In the genomic region with DNA sequence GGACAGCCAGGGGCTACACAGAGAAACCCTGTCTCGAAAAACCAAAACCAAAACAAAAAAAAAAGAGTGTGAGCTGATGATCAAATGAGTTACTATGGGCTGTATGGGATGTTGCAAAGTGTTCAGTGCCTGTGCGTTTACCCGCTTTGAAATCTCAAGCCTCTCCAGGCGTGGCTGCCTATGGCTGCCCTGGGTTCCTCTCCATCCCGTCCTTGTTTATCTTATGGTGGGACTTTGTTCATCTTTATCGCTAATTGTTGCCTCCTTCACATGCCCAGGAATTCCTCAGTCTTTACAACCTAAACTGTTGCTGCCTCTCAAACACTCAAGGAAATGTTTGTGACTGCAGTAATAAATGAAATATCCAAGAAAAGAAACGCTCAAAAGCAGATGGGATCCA, we compare ENCODE assay signal across 21 mouse cellular contexts. TPM values are rescaled to one million over a fixed set of nuclear protein-coding genes. Genes with fewer than 3 reads are reported as not detected.
DNase-seq lines count a peak whose midpoint lies in the region; ATAC-seq and TF ChIP-seq lines count a peak whose summit lies in the region.
"Had no signal": no experiment of that assay in that cellular context is flagged by ENCODE, and none has a peak within 500 bp of the region (broad histone marks: within the 10 kb centered on the region; RNA-seq: fewer than 3 reads in every experiment).

No protein-coding gene starts in this region.

- H3K4me1 ChIP-seq in embryonic facial prominence, embryonic 12.5 days = peaks cover 15% of the 10 kb centered on the region
- H3K4me1 ChIP-seq in embryonic facial prominence, embryonic 10.5 days = peaks cover 20% of the 10 kb centered on the region
- peaks cover 25% of the 10 kb centered on the region for H3K4me1 ChIP-seq in liver, embryonic 11.5 days (replicated peaks; ENCODE audit: control insufficient read depth, insufficient read depth, low read length)
- H3K4me1 ChIP-seq in intestine, embryonic 15.5 days (replicated peaks) = peaks cover 16% of the 10 kb centered on the region
- H3K4me1 ChIP-seq in small intestine, adult 2 months (ENCODE audit: control insufficient read depth, insufficient read depth, insufficient read length, low read length) = peaks cover 18% of the 10 kb centered on the region; the same call in 1 of the 2 replicates

- DNase-seq in embryonic facial prominence, embryonic 10.5 days (ENCODE audit: low spot score) = no peak
- DNase-seq in liver, embryonic 11.5 days (ENCODE audit: low spot score) = no peak
- no peak for DNase-seq in liver
- no peak for DNase-seq in left cerebral cortex, adult 8-10 months (ENCODE audit: low spot score in 2 of 2)
- DNase-seq in urinary bladder, postnatal 25 days (ENCODE audit: low spot score) = no peak
- DNase-seq: cerebellum, adult 8-10 months; heart, postnatal 10 days; kidney, adult 18-20 months; kidney, postnatal 14 days; layer of hippocampus, adult 9-11 months; thymus, postnatal 4 days had no signal

- no peak for TF ChIP-seq POLR2A in small intestine, adult 2 months (IDR thresholded peaks at IDR 0.05; ENCODE audit: low read depth, low read length)

- H3K36me3 ChIP-seq in embryonic facial prominence, embryonic 12.5 days = no peaks in the 10 kb centered on the region
- no peaks in the 10 kb centered on the region for H3K36me3 ChIP-seq in embryonic facial prominence, embryonic 10.5 days (replicated peaks)
- H3K36me3 ChIP-seq in liver, embryonic 11.5 days (ENCODE audit: control insufficient read depth, insufficient read depth, low read length) = no peaks in the 10 kb centered on the region
- H3K36me3 ChIP-seq in intestine, embryonic 15.5 days = no peaks in the 10 kb centered on the region
- H3K36me3 ChIP-seq in small intestine, adult 2 months (ENCODE audit: control insufficient read depth, insufficient read depth, low read length) = no peaks in the 10 kb centered on the region
- H3K36me3 ChIP-seq: forebrain, embryonic 15.5 days; G1E; midbrain, embryonic 10.5 days; neural tube, embryonic 12.5 days had no signal

- H3K9me3 ChIP-seq in embryonic facial prominence, embryonic 12.5 days = no peaks in the 10 kb centered on the region
- no peaks in the 10 kb centered on the region for H3K9me3 ChIP-seq in embryonic facial prominence, embryonic 10.5 days
- no peaks in the 10 kb centered on the region for H3K9me3 ChIP-seq in liver, embryonic 11.5 days (ENCODE audit: control insufficient read depth, low read length)
- H3K9me3 ChIP-seq in intestine, embryonic 15.5 days = no peaks in the 10 kb centered on the region
- H3K9me3 ChIP-seq: forebrain, embryonic 15.5 days; G1E; midbrain, embryonic 10.5 days; neural tube, embryonic 12.5 days had no signal

- no peaks in the 10 kb centered on the region for H3K27me3 ChIP-seq in embryonic facial prominence, embryonic 12.5 days
- no peaks in the 10 kb centered on the region for H3K27me3 ChIP-seq in embryonic facial prominence, embryonic 10.5 days (replicated peaks; ENCODE audit: low read depth, poor library complexity, severe bottlenecking)
- no peaks in the 10 kb centered on the region for H3K27me3 ChIP-seq in liver, embryonic 11.5 days (replicated peaks; ENCODE audit: control insufficient read depth, insufficient read depth, low read length)
- no peaks in the 10 kb centered on the region for H3K27me3 ChIP-seq in intestine, embryonic 15.5 days (replicated peaks)
- H3K27me3 ChIP-seq in small intestine, adult 2 months (ENCODE audit: control insufficient read depth, insufficient read depth, low read length) = no peaks in the 10 kb centered on the region
- H3K27me3 ChIP-seq: forebrain, embryonic 15.5 days; neural tube, embryonic 12.5 days had no signal

- 73% methylated on average over 7 of the region's 7 CpGs for WGBS in embryonic facial prominence, embryonic 12.5 days
- 84% methylated on average over 7 of the region's 7 CpGs for WGBS in embryonic facial prominence, embryonic 10.5 days
- 66% methylated on average over 7 of the region's 7 CpGs for WGBS in liver, embryonic 11.5 days
- WGBS in intestine, embryonic 15.5 days = 22% methylated on average over 7 of the region's 7 CpGs
- WGBS in small intestine, adult 2 months = 20% methylated on average over 7 of the region's 7 CpGs

- H3K4me2 ChIP-seq in embryonic facial prominence, embryonic 12.5 days (replicated peaks) = no peak overlapping the region
- no peak overlapping the region for H3K4me2 ChIP-seq in liver, embryonic 11.5 days
- H3K4me2 ChIP-seq in intestine, embryonic 15.5 days (replicated peaks) = peak overlapping the region; percentile 33
- H3K4me2 ChIP-seq: forebrain, embryonic 15.5 days; hindbrain, embryonic 14.5 days; neural tube, embryonic 12.5 days had no signal

- H3K27ac ChIP-seq in embryonic facial prominence, embryonic 12.5 days = peak overlapping the region; percentile 26; the same call in 1 of the 2 replicates
- no peak overlapping the region for H3K27ac ChIP-seq in embryonic facial prominence, embryonic 10.5 days (replicated peaks)
- H3K27ac ChIP-seq in liver, embryonic 11.5 days (ENCODE audit: low read depth, low read length) = 0 out of 2 replicates have a peak overlapping the region, but pooled peaks have one; percentile 28
- H3K27ac ChIP-seq in intestine, embryonic 15.5 days = peak overlapping the region; percentile 68
- H3K27ac ChIP-seq in small intestine, adult 2 months (ENCODE audit: insufficient read depth, low read depth, low read length) = peak overlapping the region; percentile 50
- H3K27ac ChIP-seq: forebrain, embryonic 15.5 days; hindbrain, embryonic 14.5 days; midbrain, embryonic 10.5 days; neural tube, embryonic 12.5 days had no signal

- TF ChIP-seq CTCF in small intestine, adult 2 months (IDR thresholded peaks at IDR 0.05; ENCODE audit: extremely low read depth, insufficient read length, insufficient replicate concordance, low read depth, low read length) = no peak

- no peak overlapping the region for H3K4me3 ChIP-seq in embryonic facial prominence, embryonic 12.5 days
- no peak overlapping the region for H3K4me3 ChIP-seq in embryonic facial prominence, embryonic 10.5 days
- no peak overlapping the region for H3K4me3 ChIP-seq in liver, embryonic 11.5 days (ENCODE audit: low read depth, low read length)
- H3K4me3 ChIP-seq in intestine, embryonic 15.5 days (replicated peaks) = no peak overlapping the region
- no peak overlapping the region for H3K4me3 ChIP-seq in small intestine, adult 2 months (ENCODE audit: low read depth, low read length)
- H3K4me3 ChIP-seq: erythroblast, embryonic 14.5 days; forebrain, embryonic 15.5 days; midbrain, embryonic 10.5 days; neural tube, embryonic 12.5 days had no signal

- ATAC-seq in embryonic facial prominence, embryonic 12.5 days (ENCODE audit: insufficient number of reproducible peaks, insufficient read depth, low FRiP score, low TSS enrichment) = no peak
- ATAC-seq in liver, embryonic 11.5 days (replicated peaks; ENCODE audit: low FRiP score) = no peak
- ATAC-seq in intestine, embryonic 15.5 days = peak; percentile 80
- ATAC-seq: CD4-positive, CD25-positive, alpha-beta regulatory T cell, adult 4 months; forebrain, embryonic 15.5 days had no signal

- H3K9ac ChIP-seq in embryonic facial prominence, embryonic 12.5 days = no peak overlapping the region
- H3K9ac ChIP-seq in liver, embryonic 11.5 days (ENCODE audit: low read depth, low read length) = no peak overlapping the region
- H3K9ac ChIP-seq in intestine, embryonic 15.5 days = no peak overlapping the region
- H3K9ac ChIP-seq: forebrain, embryonic 15.5 days; hindbrain, embryonic 14.5 days; neural tube, embryonic 12.5 days had no signal

RNA-seq across cellular contexts. Expression of gene Mat2a, which starts 19.1 kb away (rescaled TPM):
- 387 and 404 TPM in 2 replicates for polyA plus RNA-seq in embryonic facial prominence, embryonic 12.5 days (2016; fragmentation: Nextera tagmentation; extraction: Ambion mirVana)
- polyA plus RNA-seq in embryonic facial prominence, embryonic 10.5 days (2016; fragmentation: Nextera tagmentation; extraction: Ambion mirVana) = 473 and 481 TPM in 2 replicates
- 426 and 477 TPM in 2 replicates for polyA plus RNA-seq in liver, embryonic 11.5 days (2014; fragmentation: Nextera tagmentation; extraction: Ambion mirVana)
- polyA plus RNA-seq in intestine, embryonic 15.5 days (2015; fragmentation: Nextera tagmentation; extraction: Ambion mirVana) = 290 and 308 TPM in 2 replicates
- 19.5 and 20.1 TPM in 2 replicates for polyA plus RNA-seq in small intestine, adult 2 months (2012; rRNA removed)
- total RNA-seq in left cerebral cortex, adult 8-10 months (2022) = 100 to 1,000 TPM; 148 to 178 (median 163) TPM

RNA-seq across cellular contexts. Expression of gene Ggcx, which starts 44.3 kb away (rescaled TPM):
- polyA plus RNA-seq in embryonic facial prominence, embryonic 12.5 days (2016; fragmentation: Nextera tagmentation; extraction: Ambion mirVana) = 34.4 and 38.5 TPM in 2 replicates
- 20.4 and 21.1 TPM in 2 replicates for polyA plus RNA-seq in embryonic facial prominence, embryonic 10.5 days (2016; fragmentation: Nextera tagmentation; extraction: Ambion mirVana)
- polyA plus RNA-seq in liver, embryonic 11.5 days (2014; fragmentation: Nextera tagmentation; extraction: Ambion mirVana) = 24.1 and 26.9 TPM in 2 replicates
- 23.8 and 23.9 TPM in 2 replicates for polyA plus RNA-seq in intestine, embryonic 15.5 days (2015; fragmentation: Nextera tagmentation; extraction: Ambion mirVana)
- 5.6 and 6.1 TPM in 2 replicates for polyA plus RNA-seq in small intestine, adult 2 months (2012; rRNA removed)
- total RNA-seq in left cerebral cortex, adult 8-10 months (2022) = 10 to 100 TPM; 20.3 to 24.7 (median 23.5) TPM

Comparison
In these comparisons a context has a peak if more than half of its experiments do, and no peak if none do; other contexts are left out.
1. RNA of gene Mat2a, which starts 19.1 kb away (polyA plus RNA-seq): 473 to 481 TPM in embryonic facial prominence, embryonic 10.5 days, 426 to 477 TPM in liver, embryonic 11.5 days, 387 to 404 TPM in embryonic facial prominence, embryonic 12.5 days and 290 to 308 TPM in intestine, embryonic 15.5 days; 19.5 to 20.1 TPM in small intestine, adult 2 months; every median in the first group is over 10 times any median in the second.